Mouse (Mus musculus) spleen, adult 2 months (tissue): ENCODE data around the gene Ccdc162. TPM values are rescaled to one million over a fixed set of nuclear protein-coding genes. Genes with fewer than 3 reads are reported as not detected.

ENCODE experiments used
- DNase-seq, 2 experiments: peaks; one replicate each; pipeline versions ENCODE4 v3.0.0 to v3.0.0-alpha.2; 2012 to 2021; ENCODE audit warnings: low spot score in 2 of 2, low read depth in 1 of 2
- H3K27ac ChIP-seq: fragments of 200-500 bp; 2 replicates; pipeline ENCODE4 v1.5.1; 2012; ENCODE audit warnings: low read length, inconsistent platforms; ENCODE audit not compliant: insufficient read depth
- H3K27me3 ChIP-seq: fragments of 200-500 bp; 2 replicates; pipeline ENCODE4 v1.6.1; 2012; ENCODE audit warnings: mild to moderate bottlenecking, moderate library complexity, low read length, inconsistent platforms; ENCODE audit not compliant: control insufficient read depth, insufficient read depth
- H3K36me3 ChIP-seq: fragments of 200-500 bp; 2 replicates; pipeline ENCODE4 v1.6.1; 2012; ENCODE audit warnings: mild to moderate bottlenecking, low read length, inconsistent platforms; ENCODE audit not compliant: control insufficient read depth, insufficient read depth
- H3K4me1 ChIP-seq: fragments of 200-500 bp; 2 replicates; pipeline ENCODE4 v1.6.1; 2011; ENCODE audit warnings: inconsistent platforms; ENCODE audit not compliant: control insufficient read depth, insufficient read depth, insufficient read length
- H3K4me3 ChIP-seq: fragments of 200-500 bp; 2 replicates; pipeline ENCODE4 v1.5.1; 2011; ENCODE audit warnings: mild to moderate bottlenecking, inconsistent platforms; ENCODE audit not compliant: insufficient read depth, insufficient read length; ENCODE audit errors: extremely low read depth
- CTCF ChIP-seq: fragments of 200-500 bp; IDR thresholded peaks from 2 replicates; pipeline ENCODE4 v1.5.1; 2011; ENCODE audit warnings: mild to moderate bottlenecking, inconsistent platforms; ENCODE audit not compliant: insufficient read depth, insufficient read length, insufficient replicate concordance; ENCODE audit errors: extremely low read depth
- POLR2A ChIP-seq: fragments of 200-500 bp; IDR thresholded peaks from 2 replicates; pipeline ENCODE4 v1.6.1; 2011; ENCODE audit warnings: low read depth, low read length, inconsistent platforms
- WGBS: fragments of 180-500 bp; shearing (Covaris S2); methylation state at CpG from one replicate; pipeline ENCODE4 v1.1.7; 2018; 5-methylcytosine and 5-hydroxymethylcytosine counted together
- polyA plus RNA-seq: library from polyadenylated mRNA; depleted of rRNA; stranded (reverse); fragments of >200 nt; gene quantifications from 2 replicates; pipeline ENCODE4 v1.2.3, GENCODE M21; 2012

Ccdc162 gene
- polyA plus RNA-seq, 1 experiment: 0.41 TPM

GRCm38 (mm10) chr10:41733214-41733613 is 16.8 kb upstream of the Ccdc162 start:
- H3K4me1 ChIP-seq: no peaks in the 10 kb centered on the region
- H3K36me3 ChIP-seq: peaks cover 13% of the 10 kb centered on the region
- H3K27me3 ChIP-seq: no peaks in the 10 kb centered on the region
- no peak for TF ChIP-seq POLR2A
- DNase-seq: no peak
- 97% methylated on average over 3 of the region's 3 CpGs for WGBS
- H3K4me3 ChIP-seq: no peak overlapping the region
- no peak overlapping the region for H3K27ac ChIP-seq

GRCm38 (mm10) chr10:41731932-41732331 is 15.5 kb upstream of the Ccdc162 start:
- H3K27ac ChIP-seq: no peak overlapping the region
- no peak overlapping the region for H3K4me3 ChIP-seq
- no peaks in the 10 kb centered on the region for H3K4me1 ChIP-seq
- WGBS: 91% methylated on average over 4 of the region's 4 CpGs
- no peak for DNase-seq
- no peak for TF ChIP-seq POLR2A
- TF ChIP-seq CTCF: no peak
- H3K36me3 ChIP-seq: peaks cover 5% of the 10 kb centered on the region; the same call in 1 of the 2 replicates
- H3K27me3 ChIP-seq: no peaks in the 10 kb centered on the region

- WGBS: 90% methylated on average over 10 of the region's 10 CpGs
- DNase-seq: no peak
These were observed 14.3 kb upstream of the Ccdc162 start for GRCm38 (mm10) chr10:41730746-41731145.

GRCm38 (mm10) chr10:41726215-41726614 is 9.8 kb upstream of the Ccdc162 start:
- Histone ChIP-seq H3K27ac (no peak overlapping the region), H3K4me3 (no peak overlapping the region), H3K36me3 (peaks cover 8% of the 10 kb centered on the region; the same call in 1 of the 2 replicates), H3K27me3 (no peaks in the 10 kb centered on the region), H3K4me1 (no peaks in the 10 kb centered on the region)
- TF ChIP-seq POLR2A: no peak
- no peak for DNase-seq
- 94% methylated on average over 9 of the region's 9 CpGs for WGBS

More at GRCm38 (mm10) chr10:41730746-41731145, 14.3 kb upstream of the Ccdc162 start:
- Histone ChIP-seq H3K36me3 (peaks cover 5% of the 10 kb centered on the region; the same call in 1 of the 2 replicates), H3K27ac (no peak overlapping the region), H3K27me3 (no peaks in the 10 kb centered on the region), H3K4me1 (no peaks in the 10 kb centered on the region), H3K4me3 (no peak overlapping the region)
- TF ChIP-seq POLR2A (no peak), CTCF (no peak)

- H3K4me3 ChIP-seq: no peak overlapping the region
- H3K4me1 ChIP-seq: no peaks in the 10 kb centered on the region
- WGBS: 93% methylated on average over 9 of the region's 9 CpGs
- TF ChIP-seq POLR2A: no peak
- no peak for TF ChIP-seq CTCF
- peaks cover 6% of the 10 kb centered on the region; the same call in 1 of the 2 replicates for H3K36me3 ChIP-seq
- no peak for DNase-seq
- no peaks in the 10 kb centered on the region for H3K27me3 ChIP-seq
- H3K27ac ChIP-seq: no peak overlapping the region
These were observed 3.2 kb upstream of the Ccdc162 start for GRCm38 (mm10) chr10:41719587-41719986.

GRCm38 (mm10) chr10:41715557-41715956 is 877 bp downstream of the Ccdc162 start:
- Histone ChIP-seq H3K36me3 (peaks cover 3% of the 10 kb centered on the region; the same call in 1 of the 2 replicates), H3K27ac (no peak overlapping the region), H3K4me1 (no peaks in the 10 kb centered on the region; the same call in 1 of the 2 replicates), H3K4me3 (no peak overlapping the region), H3K27me3 (no peaks in the 10 kb centered on the region)
- WGBS: 91% methylated on average over 14 of the region's 14 CpGs
- DNase-seq: no peak
- no peak for TF ChIP-seq POLR2A
- TF ChIP-seq CTCF: no peak

- Histone ChIP-seq H3K36me3 (no peaks in the 10 kb centered on the region), H3K27me3 (no peaks in the 10 kb centered on the region), H3K27ac (no peak overlapping the region), H3K4me1 (no peaks in the 10 kb centered on the region; the same call in 1 of the 2 replicates), H3K4me3 (no peak overlapping the region)
- TF ChIP-seq POLR2A: no peak
- no peak for TF ChIP-seq CTCF
- DNase-seq: no peak
- WGBS: 44% methylated on average over 7 of the region's 7 CpGs
These were observed 5.0 kb downstream of the Ccdc162 start for GRCm38 (mm10) chr10:41711467-41711866.
